Mouse (Mus musculus) 416B (cell line): Measurements from ENCODE around the gene Smarce1.

Source experiments
- DNase-seq: peaks from one replicate; pipeline ENCODE4 v3.0.0; 2011; ENCODE audit warnings: low read depth

Smarce1 gene

DNA sequence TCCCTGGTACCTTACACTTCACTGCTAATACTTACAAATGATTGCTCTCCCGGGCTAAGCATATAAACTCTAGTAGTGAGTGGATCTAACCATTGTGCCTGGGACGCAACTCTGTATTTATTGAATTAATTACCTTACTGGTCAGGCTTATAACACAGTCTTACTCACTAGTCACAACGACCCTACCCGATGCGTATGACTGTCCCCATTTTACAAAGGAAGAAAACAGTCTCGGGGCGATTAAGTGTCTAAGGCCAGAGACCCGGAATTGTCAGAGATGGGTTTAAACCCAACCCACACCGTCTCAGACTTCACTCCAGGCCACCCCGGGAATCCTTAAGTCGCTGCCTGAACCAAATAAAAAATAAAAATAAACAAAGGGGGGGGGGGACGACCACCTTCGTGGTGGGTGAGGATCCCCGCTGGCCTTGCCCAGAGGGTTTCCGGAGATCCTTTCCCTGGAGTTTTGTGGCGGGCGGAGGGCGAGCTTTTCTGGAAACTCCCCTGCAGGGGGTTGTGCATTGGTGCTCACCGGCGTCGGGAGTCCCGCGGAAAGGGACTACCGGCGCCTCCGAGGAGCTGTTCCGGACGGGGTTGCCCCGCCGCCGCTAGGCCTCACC, 1.1 kb downstream of the Smarce1 start:
- peak; percentile 39 for DNase-seq

DNA sequence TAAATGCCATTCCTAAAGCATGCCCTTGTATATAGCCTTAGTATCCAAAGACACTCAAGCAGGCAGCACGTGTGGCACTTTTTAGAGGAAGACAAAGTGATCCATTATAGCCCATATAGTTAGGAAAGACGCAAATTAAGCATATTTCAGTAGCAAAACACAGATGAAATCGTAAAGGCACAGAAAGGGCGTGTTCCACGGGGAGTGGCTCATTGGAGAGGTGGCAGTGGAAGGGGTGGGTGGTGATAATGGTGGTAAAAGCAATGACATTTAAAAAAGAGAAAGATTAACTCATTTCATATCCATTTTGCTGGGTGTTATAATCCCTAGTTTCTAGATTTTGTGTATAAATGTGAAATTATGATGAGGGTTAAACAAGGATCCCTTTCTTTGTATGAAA, 4.5 kb downstream of the Smarce1 start:
- DNase-seq = no peak

DNA sequence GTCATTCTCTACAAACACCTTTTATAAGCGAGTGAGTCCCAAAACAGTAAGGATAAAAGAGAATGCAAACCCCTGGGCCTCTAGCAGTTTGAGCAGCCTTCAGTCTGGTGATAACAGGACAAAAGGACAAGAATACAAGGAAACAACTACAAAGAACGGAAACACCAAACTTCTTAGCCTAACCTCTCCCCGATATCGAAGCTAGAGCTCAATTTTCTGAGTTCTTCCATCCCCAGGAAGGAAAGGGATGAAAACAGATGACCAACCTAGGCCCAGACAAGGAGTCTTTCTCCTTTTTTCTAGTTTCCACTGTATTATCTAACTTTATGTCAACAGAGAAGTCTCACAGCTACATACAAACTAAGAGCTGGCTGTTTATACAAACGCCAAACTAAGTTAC, 7.5 kb downstream of the Smarce1 start:
- no peak for DNase-seq

DNA sequence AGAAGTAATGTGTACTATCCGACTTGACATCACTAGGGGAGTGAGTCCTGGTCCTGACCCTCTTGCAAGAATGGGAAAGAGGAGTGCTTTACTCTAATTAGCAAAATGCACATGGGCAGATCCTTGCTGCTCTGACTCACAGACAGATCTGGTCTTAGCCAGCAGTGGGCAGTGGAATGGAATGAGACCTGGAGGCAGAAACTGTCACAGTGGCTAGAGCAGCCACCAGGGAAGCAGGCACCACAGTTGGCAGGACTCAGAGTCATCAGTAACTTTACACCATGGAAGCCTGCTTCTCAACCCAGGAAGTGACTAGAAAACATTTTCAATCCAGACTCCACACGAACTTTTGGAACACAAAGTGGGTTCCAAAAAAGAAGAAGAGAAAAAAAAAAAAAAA, 9.0 kb downstream of the Smarce1 start:
- DNase-seq = peak; percentile 29

DNA sequence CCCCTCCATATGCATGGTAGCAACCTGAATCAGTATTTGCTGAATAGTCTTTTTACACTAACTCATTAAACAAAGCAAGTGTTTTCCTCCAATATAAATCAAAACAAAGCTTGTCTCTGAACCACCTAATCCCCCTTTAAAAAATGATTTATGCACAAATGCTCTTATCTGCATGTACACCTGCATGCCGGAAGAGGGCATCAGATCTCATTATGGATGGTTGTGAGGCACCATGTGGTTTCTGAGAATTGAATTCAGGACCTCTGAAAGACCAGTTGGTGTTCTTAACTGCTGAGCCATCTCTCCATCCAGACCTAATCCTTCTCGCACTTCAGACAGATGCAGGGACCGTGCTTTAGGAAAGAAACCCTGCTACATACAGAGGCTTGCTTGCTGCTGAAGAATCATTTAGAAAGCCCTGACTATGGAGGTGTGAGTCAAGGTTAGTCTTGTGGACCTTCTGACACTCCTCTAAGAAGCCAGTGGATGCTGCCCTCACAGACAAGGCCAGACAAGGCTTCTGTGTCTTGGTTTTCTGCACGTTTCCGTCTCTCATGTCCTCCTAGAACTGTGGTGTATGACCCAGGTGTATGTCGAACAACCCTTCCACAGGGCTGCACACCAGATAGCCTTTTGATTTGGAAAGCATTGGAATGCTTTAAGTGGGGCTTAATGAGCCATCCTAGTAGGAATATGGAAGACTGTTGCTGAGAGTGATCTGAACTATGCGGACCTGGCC, 13.4 kb downstream of the Smarce1 start:
- DNase-seq = no peak

DNA sequence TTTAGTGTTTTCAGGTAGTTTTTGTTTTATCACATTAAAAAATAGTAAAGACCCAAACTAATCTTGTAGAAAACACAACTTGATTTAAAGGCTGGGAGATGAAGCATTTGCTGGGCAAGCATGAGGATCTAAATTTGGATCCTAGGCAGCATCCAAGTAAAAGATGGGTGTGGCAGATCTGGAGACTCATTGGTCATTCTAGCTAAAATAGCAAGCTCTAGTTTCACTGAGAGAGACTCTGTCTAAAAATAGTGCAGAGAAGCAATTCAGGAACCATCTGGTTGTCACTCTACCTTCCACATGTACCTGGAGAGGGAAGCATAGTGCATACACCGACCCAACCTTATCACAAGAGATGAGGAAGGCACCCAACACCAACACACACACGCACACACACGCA, 14.6 kb downstream of the Smarce1 start:
- no peak for DNase-seq

DNA sequence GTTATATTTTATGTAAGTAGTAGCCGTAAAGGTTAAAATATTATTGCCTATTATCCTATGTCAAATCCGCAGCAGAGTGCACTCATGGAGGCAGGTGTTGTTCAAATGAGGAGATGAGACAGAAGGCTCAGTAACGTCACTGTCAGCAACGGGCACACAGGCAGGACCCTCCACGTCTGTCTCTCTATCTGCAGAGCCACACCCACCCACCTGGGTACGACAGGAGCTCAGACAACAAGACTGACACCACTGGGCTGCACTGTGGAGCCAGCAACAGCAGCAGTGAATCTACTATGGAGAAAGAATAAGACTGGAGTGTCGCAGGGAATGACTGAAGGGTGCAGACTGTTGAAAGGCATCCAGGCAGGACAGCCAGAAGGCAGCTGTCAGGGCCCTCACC, 18.1 kb downstream of the Smarce1 start:
- no peak for DNase-seq

DNA sequence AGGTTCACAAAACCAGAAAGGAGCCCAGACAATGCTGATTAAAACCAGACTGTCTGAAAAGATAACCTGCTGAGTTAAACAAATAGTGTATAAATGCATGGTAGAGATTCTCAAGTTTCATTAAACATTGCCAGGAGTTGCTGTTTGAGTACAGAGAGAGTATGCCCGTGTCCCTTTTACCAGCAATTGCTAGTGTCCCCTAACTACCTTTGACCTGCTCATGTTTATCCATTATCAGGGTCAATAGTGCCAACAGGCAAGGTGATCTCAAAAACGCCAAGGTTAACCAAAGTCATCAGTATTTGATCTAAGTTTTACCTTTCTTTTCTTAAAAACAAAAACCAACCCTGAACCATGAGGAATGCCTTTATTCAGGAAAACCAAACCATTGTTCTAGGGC, 18.9 kb downstream of the Smarce1 start:
- no peak for DNase-seq

DNA sequence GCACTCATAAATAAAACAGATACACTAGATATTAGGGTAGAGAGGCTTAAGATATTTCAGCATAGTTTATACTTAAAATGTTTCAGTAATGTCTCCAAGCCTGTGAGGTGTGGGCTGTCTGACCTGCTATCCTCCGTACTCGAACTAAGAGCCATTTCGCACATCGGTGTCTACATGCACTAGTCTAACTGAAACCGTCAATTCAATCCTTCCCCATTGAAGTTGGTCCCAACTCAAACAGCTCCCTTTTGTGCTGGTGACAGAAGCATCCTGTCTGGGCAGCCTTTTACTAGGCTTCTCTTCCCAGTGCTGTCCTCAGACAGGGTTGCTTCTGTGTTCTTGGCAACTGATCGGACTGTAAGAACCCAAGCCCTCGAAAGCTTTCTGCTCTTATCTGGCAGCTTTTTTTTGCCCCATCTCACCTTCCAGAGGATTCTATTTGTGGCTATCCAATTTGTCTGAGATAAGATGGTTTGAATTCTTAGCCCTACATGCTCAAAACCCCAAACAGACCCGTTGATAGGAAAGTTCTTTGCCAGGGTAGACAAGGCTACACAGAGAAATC, 22.6 kb downstream of the Smarce1 start:
- no peak for DNase-seq

DNA sequence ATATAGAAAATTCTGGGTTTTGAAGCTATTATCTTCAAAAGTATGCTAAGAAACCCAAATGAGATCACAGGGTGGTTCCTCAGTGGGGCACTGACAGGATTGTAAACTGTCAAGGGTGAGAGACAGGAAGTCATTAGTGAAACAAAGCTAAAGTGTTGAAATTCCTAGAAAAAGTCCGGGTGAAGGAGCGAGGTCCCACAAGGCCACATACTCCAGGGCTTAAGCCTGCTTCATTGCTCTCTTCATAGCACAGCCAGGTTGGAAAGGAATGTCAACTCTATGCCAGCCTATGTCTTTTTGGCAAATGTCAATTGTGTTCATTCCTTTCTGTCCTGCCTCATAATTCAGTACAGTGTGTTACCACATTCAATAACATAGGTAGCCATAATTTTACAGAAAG, 23.4 kb downstream of the Smarce1 start:
- DNase-seq = no peak

DNA sequence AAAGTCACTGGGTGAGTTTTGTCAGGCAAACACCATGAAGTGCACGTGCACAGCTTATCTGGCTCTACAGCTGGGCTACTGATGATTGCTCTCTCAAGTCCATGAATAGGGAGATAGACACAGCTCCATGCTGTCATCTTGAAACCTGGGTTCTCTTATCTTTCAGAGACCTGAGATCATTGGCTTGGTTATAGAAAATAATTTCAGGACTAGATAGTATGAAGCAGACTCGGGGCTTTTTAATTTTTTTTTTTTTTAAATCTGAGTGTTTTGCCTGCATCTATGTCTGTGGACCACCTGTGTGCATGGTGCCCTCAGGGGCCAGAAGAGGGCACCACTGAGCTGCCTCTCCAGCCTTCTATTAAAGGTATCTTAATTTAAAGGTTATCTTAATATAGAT, 23.9 kb downstream of the Smarce1 start:
- peak; percentile 24 for DNase-seq

DNA sequence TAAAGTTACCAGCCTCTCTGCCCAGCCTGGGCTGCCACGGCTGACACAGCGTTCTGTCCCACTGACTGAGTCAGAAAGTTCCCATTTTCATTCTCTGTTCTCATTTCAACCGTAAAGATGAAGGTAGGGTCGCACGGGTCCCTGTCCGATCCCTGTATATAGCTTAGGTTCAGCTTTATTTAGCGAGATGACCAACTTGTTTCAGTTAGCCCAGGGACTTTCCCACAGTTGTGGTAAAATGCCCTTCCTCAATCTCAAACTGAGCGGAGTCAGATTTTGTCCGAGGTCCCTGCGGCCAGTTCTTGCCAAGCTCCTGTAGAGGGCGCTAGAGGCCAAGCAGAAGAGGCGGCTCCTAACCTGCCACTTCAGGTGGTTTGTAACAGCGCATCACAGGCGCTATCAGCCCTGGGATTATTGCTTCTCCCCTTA, 41.6 kb downstream of the Smarce1 start:
- peak; percentile 69 for DNase-seq

DNA sequence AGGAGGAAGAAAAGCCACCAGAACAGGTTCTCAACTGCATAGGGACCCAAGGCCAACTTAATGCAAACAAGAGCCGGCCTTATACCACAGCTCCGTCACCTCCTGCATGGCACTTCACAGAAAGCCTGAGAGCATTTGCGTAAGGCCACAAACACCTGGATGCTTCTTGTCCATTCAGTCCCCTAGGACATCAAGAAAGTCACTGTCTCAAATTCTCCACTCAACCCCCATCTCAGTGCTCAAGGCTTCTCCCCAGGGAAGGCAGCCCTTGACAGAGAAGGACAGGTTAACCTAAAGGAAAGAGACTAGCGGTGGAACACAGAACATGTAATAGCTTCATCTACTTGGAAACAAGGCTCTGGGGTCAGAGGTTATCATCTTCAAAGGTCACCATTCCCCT, 43.5 kb downstream of the Smarce1 start:
- no peak for DNase-seq

DNA sequence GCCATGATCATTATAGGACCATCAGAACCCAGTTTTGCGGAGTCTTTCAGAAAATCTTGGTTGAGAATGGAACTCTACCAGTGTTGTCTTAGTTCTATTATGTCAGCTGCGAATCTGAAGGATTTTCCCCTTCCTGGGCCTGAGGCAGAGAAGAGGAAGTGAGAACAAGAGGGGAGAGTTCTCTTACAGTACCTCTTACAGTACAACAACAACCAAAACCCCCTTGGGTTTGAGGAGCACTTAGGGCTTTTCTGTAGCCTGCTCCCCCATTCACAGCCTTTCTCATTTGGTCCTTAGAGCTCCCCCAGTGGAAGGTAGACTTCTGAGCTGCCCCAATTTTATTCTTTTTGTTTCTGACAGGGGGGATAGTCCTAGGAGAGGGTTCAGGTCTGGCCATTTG, 44.0 kb downstream of the Smarce1 start:
- DNase-seq = no peak

DNA sequence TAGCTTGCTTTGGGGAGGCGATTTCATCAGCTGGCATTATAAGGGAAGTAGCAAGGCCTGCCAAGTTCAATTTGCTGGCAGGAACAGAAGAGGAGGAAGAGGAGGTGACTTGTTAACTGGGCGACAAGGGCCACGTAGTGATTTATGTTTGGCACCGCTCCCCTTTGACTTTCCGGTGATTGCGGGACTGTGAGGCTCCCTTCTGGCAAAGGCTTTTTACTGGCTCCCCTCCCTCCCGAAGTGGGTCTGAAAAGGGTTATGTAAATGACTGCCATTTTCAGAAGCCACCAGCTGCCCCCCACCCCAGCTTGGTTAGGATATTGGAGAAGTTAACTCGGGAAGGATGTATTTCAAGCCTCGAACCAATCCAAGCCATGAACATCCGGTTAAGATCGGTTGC, 48.2 kb downstream of the Smarce1 start:
- no peak for DNase-seq

DNA sequence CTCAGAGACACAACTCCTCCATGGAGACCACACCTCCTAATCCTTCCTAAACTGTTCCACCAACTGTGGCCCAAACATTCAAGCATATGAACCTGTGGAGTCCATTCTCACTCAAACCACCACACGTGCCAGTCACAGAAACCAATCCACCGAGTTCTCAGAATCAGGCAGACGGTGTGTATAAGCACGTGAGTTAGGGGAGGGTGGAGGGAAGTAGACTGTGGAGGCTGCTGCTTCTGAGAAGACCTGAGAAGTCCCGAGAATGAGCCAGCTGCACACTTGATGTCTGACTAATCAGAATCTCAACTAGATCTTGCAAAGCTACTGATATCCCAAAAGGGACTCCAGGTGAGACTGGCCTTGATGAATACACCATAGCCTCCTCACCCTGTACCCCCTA, 50.7 kb downstream of the Smarce1 start:
- no peak for DNase-seq

DNA sequence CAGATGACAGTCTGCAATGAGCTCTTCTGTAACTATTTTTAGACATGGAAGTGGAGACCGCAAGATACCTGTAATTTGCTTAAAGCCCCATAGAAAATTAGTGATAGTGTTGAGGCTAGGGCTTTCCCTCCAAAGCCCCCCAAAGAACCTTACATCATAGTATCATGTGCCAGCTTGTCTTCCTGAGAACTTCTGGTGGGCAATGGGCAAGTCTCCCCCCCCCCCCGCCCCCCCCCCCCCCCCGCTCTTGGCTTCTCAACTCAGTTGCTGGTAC, 53.0 kb downstream of the Smarce1 start:
- DNase-seq = no peak

DNA sequence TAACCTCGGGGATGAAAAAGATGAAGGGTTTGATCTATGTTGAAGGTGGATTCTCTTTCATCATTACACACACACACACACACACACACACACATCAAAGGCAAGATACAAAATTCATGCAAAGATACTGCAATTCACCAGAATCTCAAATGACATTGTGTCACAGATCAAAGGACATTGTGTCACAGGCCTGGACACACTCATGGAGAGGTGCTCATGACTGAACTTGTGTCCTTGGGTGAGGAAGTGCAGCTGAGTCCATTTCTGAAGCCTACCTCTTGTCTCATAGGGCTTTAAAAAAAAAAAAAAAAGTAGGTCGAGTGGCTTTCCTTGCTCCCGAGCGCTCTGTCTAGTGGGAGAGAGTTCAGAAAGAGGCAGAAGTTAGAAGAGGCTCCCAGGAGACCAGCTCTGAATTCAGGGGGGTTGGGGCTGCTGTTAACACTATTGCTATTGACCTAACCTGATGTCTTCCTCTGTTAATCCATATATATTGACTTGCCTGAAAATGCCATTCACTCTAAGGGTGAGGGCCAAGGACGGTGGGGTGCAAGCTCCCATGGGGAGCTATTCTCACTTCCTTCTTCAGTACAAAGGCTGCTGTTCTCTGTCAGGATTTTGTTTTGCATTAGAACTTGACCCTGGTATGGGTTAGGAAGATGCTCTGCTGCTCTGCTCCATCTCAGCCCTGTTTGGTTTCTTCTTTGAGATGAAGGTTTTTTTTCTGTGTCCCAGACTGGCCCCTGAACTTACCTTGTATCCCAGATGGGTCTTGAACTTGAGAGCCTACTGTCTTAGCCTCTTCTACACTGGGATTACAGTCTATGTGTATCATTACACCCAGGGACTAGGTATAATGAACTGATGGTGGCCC, 53.5 kb downstream of the Smarce1 start:
- no peak for DNase-seq

DNA sequence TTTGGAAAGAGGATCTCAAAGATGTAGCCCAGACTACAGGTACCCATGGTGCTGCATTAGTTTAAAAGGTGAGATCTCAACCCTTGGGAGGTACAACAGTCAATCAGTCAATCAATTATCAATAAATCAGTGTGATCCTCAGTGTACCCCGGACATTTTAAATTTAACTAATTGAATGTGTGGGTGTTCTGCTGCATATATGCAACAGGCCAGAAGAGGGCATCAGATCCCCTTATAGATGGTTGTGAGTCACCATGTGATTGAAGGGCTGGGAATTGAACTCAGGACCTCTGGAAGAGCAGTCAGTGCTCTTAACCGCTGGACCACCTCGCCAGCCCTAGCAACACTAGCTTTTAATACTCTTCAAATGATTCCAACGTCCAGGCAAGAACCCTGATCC, 58.8 kb downstream of the Smarce1 start:
- DNase-seq = peak; percentile 24

DNA sequence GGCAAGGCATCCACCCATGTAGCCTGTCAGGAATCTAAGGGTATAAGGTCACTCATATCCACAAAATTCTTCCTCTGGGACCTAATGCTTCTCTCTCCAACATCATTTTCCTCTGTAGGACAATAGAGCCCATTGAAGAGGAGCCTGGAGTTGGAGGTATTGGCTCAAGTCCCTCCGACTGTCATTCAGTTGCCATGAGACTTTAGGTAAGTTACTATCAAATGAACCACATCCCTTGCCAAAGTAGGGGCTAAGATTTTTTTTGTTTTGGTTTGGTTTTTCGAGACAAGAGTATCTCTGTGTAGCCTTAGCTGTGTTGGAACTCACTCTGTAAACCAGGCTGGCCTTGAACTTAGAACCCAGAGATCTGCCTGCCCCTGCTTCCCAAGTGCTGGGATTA, 59.4 kb downstream of the Smarce1 start:
- no peak for DNase-seq

DNA sequence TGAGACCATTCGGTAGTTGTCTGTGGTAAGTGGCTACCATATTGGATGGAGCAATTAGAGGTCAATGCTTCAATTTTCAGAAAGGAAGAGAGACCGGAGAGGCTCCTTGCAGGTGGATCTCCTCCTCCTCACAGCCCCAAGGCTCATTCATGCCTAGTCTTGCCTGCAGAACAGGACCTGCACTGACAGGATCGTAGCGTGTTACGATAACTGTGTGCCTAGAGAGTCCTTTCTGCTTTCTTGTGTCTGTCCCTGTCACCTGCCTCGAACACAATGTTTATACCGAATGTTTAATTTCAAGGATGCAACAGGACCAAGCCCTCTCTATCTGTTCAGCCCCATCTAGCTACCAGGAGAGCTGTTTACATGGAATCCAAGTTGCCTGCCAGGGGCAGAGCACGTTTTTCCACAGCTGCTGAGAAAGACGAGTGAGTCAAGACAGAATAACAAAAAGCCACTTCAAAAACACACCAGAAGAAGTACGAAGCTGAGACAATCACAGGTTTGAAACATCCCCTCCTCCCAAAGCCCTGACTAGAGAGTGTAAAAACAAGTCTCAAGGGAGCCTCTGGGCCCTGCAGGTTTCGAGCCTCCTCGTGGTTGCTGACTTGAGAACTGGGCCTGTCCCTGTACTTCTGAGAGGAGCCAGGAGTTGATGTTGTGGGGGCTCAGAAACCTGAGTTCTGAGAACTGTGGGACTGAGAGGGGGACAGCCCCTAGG, 60.1 kb downstream of the Smarce1 start:
- DNase-seq = no peak

DNA sequence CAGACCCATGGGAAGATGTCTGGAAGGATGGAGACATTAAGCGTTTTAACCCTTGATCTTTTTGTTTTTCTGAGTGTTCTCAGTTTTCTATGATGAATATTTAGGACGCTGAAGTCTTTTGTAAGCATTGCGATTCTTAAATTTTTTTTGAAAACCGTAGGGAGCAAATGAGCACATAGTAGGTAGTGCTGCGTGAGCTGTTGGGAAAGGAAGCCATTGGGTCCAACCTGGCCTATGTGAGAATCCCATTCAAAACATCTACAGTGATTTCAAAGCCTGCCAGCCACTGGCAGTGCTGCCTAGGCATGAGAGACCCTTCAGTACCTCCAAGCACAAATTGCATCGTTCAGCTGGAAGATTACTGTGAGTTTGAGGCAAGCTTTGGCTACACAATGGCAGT, 60.8 kb downstream of the Smarce1 start:
- no peak for DNase-seq
